Mouse (Mus musculus): ENCODE data around the gene Ntn4.

DNA sequence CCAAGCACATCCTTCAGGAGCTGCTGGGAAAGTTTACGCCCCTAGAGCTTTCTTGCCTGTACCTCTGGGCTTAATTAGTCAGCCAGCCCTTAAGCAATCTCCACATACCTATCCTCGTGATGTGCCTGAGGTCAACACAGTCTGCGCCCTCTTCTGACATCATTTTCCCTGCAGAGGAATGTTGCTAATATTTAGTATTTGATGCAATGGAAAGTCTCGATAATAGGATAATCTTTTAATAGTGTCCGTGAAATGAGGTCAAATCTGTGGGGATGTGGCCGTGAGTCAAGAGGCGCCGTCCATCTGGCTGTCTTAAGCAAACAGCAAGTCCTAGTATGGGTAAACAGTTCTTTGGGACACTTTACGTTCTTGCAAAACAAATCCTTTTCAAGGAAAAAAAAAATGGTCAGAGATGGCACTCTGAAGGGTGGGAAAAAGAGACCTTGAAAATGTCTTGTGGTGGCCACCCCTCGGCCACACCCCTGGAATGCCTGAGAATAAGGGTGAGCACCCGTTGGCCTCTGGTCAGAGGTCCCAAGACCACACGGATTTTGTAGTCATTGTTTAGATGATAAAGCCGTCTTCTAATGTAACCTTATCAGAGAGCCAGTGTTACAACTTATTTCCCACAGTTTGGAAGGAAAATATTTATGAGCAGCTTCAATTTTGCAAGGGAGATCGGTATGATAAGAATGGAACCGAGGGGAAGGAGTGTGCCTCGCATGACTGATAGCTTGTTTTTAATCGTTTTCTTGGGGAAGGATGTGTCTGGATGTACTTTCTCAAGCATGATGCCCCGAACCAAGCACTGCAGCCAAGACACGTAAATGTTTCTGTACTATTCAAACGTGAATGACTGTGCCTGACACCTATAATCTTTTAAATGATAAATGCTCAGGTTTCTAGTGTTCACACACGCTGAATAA lies 109.0 kb downstream of the Ntn4 start:
- TF ChIP-seq CTCF (IDR thresholded peaks at IDR 0.05; ENCODE audit: borderline replicate concordance, insufficient read depth, low read depth, low read length): no peak
- TF ChIP-seq POLR2A (IDR thresholded peaks at IDR 0.05; ENCODE audit: borderline replicate concordance, insufficient read depth, low read length): no peak

All from cerebellum, adult 2 months (tissue).